Mouse (Mus musculus) embryonic facial prominence, embryonic 10.5 days (tissue): ENCODE data around the gene Xpnpep3. TPM values are rescaled to one million over a fixed set of nuclear protein-coding genes. Genes with fewer than 3 reads are reported as not detected.

ENCODE experiments used
- DNase-seq: peaks from one replicate; pipeline ENCODE4 v3.0.0-alpha.2; 2017; ENCODE audit warnings: low spot score
- H3K27ac ChIP-seq: fragments of 300-500 bp; sonication (generic); replicated peaks from 2 replicates; pipeline ENCODE4 v1.5.1; 2016; ENCODE audit warnings: mild to moderate bottlenecking
- H3K27me3 ChIP-seq: fragments of 300-500 bp; sonication (generic); replicated peaks from 2 replicates; pipeline ENCODE4 v1.6.1; 2016; ENCODE audit warnings: low read depth, mild to moderate bottlenecking; ENCODE audit not compliant: poor library complexity, severe bottlenecking
- H3K36me3 ChIP-seq: fragments of 300-500 bp; sonication (generic); replicated peaks from 2 replicates; pipeline ENCODE4 v1.6.1; 2016; ENCODE audit warnings: mild to moderate bottlenecking, moderate library complexity
- H3K4me1 ChIP-seq: fragments of 300-500 bp; sonication (generic); 2 replicates; pipeline ENCODE4 v1.6.1; 2016
- H3K4me3 ChIP-seq: fragments of 300-500 bp; sonication (generic); 2 replicates; pipeline ENCODE4 v1.5.1; 2016; ENCODE audit warnings: mild to moderate bottlenecking, moderate library complexity
- H3K9me3 ChIP-seq: fragments of 300-500 bp; sonication (generic); 2 replicates; pipeline ENCODE4 v1.6.1; 2016; ENCODE audit warnings: mild to moderate bottlenecking
- WGBS: fragments of 180-500 bp; shearing (Covaris S2); methylation state at CpG from one replicate; pipeline ENCODE4 v1.1.7; 2016; 5-methylcytosine and 5-hydroxymethylcytosine counted together
- polyA plus RNA-seq: library from polyadenylated mRNA; unstranded; fragments of >200 nt; fragmentation: Nextera tagmentation; extraction: Ambion mirVana; gene quantifications from 2 replicates; pipeline ENCODE4 v1.2.1, GENCODE M21; 2016

Xpnpep3 gene
- polyA plus RNA-seq, 1 experiment from 2014 or later, result 13.6 TPM

- Histone ChIP-seq H3K4me1 (peaks cover 13% of the 10 kb centered on the region), H3K27ac (no peak overlapping the region), H3K27me3 (no peaks in the 10 kb centered on the region), H3K4me3 (no peak overlapping the region), H3K9me3 (no peaks in the 10 kb centered on the region), H3K36me3 (peaks cover 78% of the 10 kb centered on the region)
- DNase-seq, result no peak
- 93% methylated on average over 8 of the region's 8 CpGs for WGBS
Observed at GRCm38 (mm10) chr15:81365246-81365645, 34.7 kb upstream of the Xpnpep3 start.

GRCm38 (mm10) chr15:81366241-81366640, 33.7 kb upstream of the Xpnpep3 start:
- Histone ChIP-seq H3K36me3 (peaks cover 88% of the 10 kb centered on the region), H3K4me3 (no peak overlapping the region), H3K9me3 (no peaks in the 10 kb centered on the region), H3K27me3 (no peaks in the 10 kb centered on the region), H3K27ac (no peak overlapping the region), H3K4me1 (peaks cover 5% of the 10 kb centered on the region)
- no peak for DNase-seq
- 88% methylated on average over 4 of the region's 4 CpGs for WGBS

GRCm38 (mm10) chr15:81368601-81369000, 31.3 kb upstream of the Xpnpep3 start:
- DNase-seq, result no peak
- H3K9me3 ChIP-seq, result no peaks in the 10 kb centered on the region
- H3K4me3 ChIP-seq, result no peak overlapping the region
- no peak overlapping the region for H3K27ac ChIP-seq
- WGBS, result 92% methylated on average over 1 of the region's 1 CpGs
- no peaks in the 10 kb centered on the region for H3K27me3 ChIP-seq
- H3K36me3 ChIP-seq, result peaks cover 100% of the 10 kb centered on the region
- no peaks in the 10 kb centered on the region for H3K4me1 ChIP-seq

GRCm38 (mm10) chr15:81370356-81370755, 29.6 kb upstream of the Xpnpep3 start:
- 53% methylated on average over 1 of the region's 1 CpGs for WGBS
- DNase-seq, result no peak
- Histone ChIP-seq H3K9me3 (no peaks in the 10 kb centered on the region), H3K4me1 (no peaks in the 10 kb centered on the region), H3K36me3 (peaks cover 100% of the 10 kb centered on the region), H3K27ac (no peak overlapping the region), H3K27me3 (no peaks in the 10 kb centered on the region), H3K4me3 (no peak overlapping the region)

GRCm38 (mm10) chr15:81374621-81375020, 25.3 kb upstream of the Xpnpep3 start:
- DNase-seq, result no peak
- Histone ChIP-seq H3K4me1 (no peaks in the 10 kb centered on the region), H3K27me3 (no peaks in the 10 kb centered on the region), H3K27ac (no peak overlapping the region), H3K9me3 (no peaks in the 10 kb centered on the region), H3K36me3 (peaks cover 99% of the 10 kb centered on the region), H3K4me3 (no peak overlapping the region)
- whole genome bisulfite sequencing, result 94% methylated on average over 11 of the region's 11 CpGs

- Histone ChIP-seq H3K27me3 (no peaks in the 10 kb centered on the region), H3K27ac (no peak overlapping the region), H3K4me3 (no peak overlapping the region), H3K9me3 (no peaks in the 10 kb centered on the region), H3K36me3 (peaks cover 97% of the 10 kb centered on the region), H3K4me1 (no peaks in the 10 kb centered on the region)
- DNase-seq, result no peak
- 85% methylated on average over 2 of the region's 2 CpGs for WGBS
Observed at GRCm38 (mm10) chr15:81378845-81379244, 21.1 kb upstream of the Xpnpep3 start.

- Histone ChIP-seq H3K27ac (no peak overlapping the region), H3K4me1 (no peaks in the 10 kb centered on the region), H3K9me3 (no peaks in the 10 kb centered on the region), H3K36me3 (peaks cover 100% of the 10 kb centered on the region), H3K4me3 (no peak overlapping the region), H3K27me3 (no peaks in the 10 kb centered on the region)
- no peak for DNase-seq
- WGBS, result 95% methylated on average over 5 of the region's 5 CpGs
Observed at GRCm38 (mm10) chr15:81386327-81386726, 13.6 kb upstream of the Xpnpep3 start.

- no peaks in the 10 kb centered on the region for H3K9me3 ChIP-seq
- H3K36me3 ChIP-seq, result peaks cover 82% of the 10 kb centered on the region
- H3K27me3 ChIP-seq, result no peaks in the 10 kb centered on the region
- DNase-seq, result no peak
- no peak overlapping the region for H3K4me3 ChIP-seq
- no peak overlapping the region for H3K27ac ChIP-seq
- peaks cover 6% of the 10 kb centered on the region for H3K4me1 ChIP-seq
Observed at GRCm38 (mm10) chr15:81392997-81393396, 6.9 kb upstream of the Xpnpep3 start.

GRCm38 (mm10) chr15:81394211-81394915, 5.6 kb upstream of the Xpnpep3 start:
- Histone ChIP-seq H3K27me3 (no peaks in the 10 kb centered on the region), H3K9me3 (no peaks in the 10 kb centered on the region), H3K4me3 (no peak overlapping the region), H3K4me1 (peaks cover 12% of the 10 kb centered on the region), H3K27ac (no peak overlapping the region), H3K36me3 (peaks cover 68% of the 10 kb centered on the region)
- DNase-seq, result no peak
- WGBS, result 93% methylated on average over 8 of the region's 8 CpGs

GRCm38 (mm10) chr15:81398189-81398588, 1.7 kb upstream of the Xpnpep3 start:
- H3K27me3 ChIP-seq, result no peaks in the 10 kb centered on the region
- H3K36me3 ChIP-seq, result peaks cover 36% of the 10 kb centered on the region
- DNase-seq, result no peak
- peaks cover 21% of the 10 kb centered on the region for H3K4me1 ChIP-seq
- no peak overlapping the region for H3K27ac ChIP-seq
- H3K9me3 ChIP-seq, result no peaks in the 10 kb centered on the region
- H3K4me3 ChIP-seq, result peak overlapping the region; percentile 75

- H3K27me3 ChIP-seq, result no peaks in the 10 kb centered on the region
- H3K4me3 ChIP-seq, result peak overlapping the region; percentile 75
- peaks cover 29% of the 10 kb centered on the region for H3K36me3 ChIP-seq
- WGBS, result under 1% methylated on average over 21 of the region's 21 CpGs
- H3K4me1 ChIP-seq, result peaks cover 21% of the 10 kb centered on the region
- DNase-seq, result no peak
- peak overlapping the region; percentile 98 for H3K27ac ChIP-seq
- H3K9me3 ChIP-seq, result no peaks in the 10 kb centered on the region
Observed at GRCm38 (mm10) chr15:81399297-81399637, 671 bp upstream of the Xpnpep3 start.

GRCm38 (mm10) chr15:81405008-81405407, 5.1 kb downstream of the Xpnpep3 start:
- Histone ChIP-seq H3K4me3 (no peak overlapping the region), H3K9me3 (no peaks in the 10 kb centered on the region), H3K27me3 (no peaks in the 10 kb centered on the region), H3K27ac (no peak overlapping the region), H3K4me1 (peaks cover 9% of the 10 kb centered on the region), H3K36me3 (peaks cover 12% of the 10 kb centered on the region)
- 87% methylated on average over 3 of the region's 3 CpGs for WGBS
- no peak for DNase-seq

GRCm38 (mm10) chr15:81408199-81408598, 8.3 kb downstream of the Xpnpep3 start, which contains the start of gene Dnajb7:
Gene Dnajb7, minus strand, starts transcription at chr15:81408299.
- WGBS, result 98% methylated on average over 1 of the region's 1 CpGs
- H3K36me3 ChIP-seq, result peaks cover 6% of the 10 kb centered on the region
- no peaks in the 10 kb centered on the region for H3K27me3 ChIP-seq
- H3K27ac ChIP-seq, result no peak within 1 kb of the TSS
- H3K4me1 ChIP-seq, result no peaks in the 10 kb centered on the region
- no peaks in the 10 kb centered on the region for H3K9me3 ChIP-seq
- no peak within 1 kb of the TSS for H3K4me3 ChIP-seq
- no peak for DNase-seq
